Mouse (Mus musculus) E14TG2a.4 (cell line): ENCODE results near the gene Kbtbd4.

ENCODE experiments used
- CTCF ChIP-seq: conservative IDR thresholded peaks from 2 replicates; pipeline ENCODE4 v1.5.1; 2014; ENCODE audit warnings: low read length
- NANOG ChIP-seq: IDR thresholded peaks from 2 replicates; pipeline ENCODE4 v1.6.1; 2014; ENCODE audit warnings: borderline replicate concordance, low read length, mixed read lengths
- POU5F1 ChIP-seq: IDR thresholded peaks from 2 replicates; pipeline ENCODE4 v1.6.1; 2014; ENCODE audit warnings: low read length, borderline replicate concordance

- TF ChIP-seq CTCF (no peak), POU5F1 (no peak), NANOG (no peak)
These were observed 27.3 kb downstream of the Kbtbd4 start for GRCm38 (mm10) chr2:90931829-90932228.
